Comparison of ENCODE assay signal across 7 mouse cellular contexts in genomic region chr2:125858521-125859280, GRCm38 (mm10). TPM values are rescaled to one million over a fixed set of nuclear protein-coding genes. Genes with fewer than 3 reads are reported as not detected.
DNase-seq lines count a peak whose midpoint lies in the region; ATAC-seq lines count a peak whose summit lies in the region.

Galk2 (plus strand) TSS chr2:125859109.
Cops2 (minus strand) TSS chr2:125859139.

- peak; percentile 97 for DNase-seq in adrenal gland, postnatal 14 days
- peak; percentile 97 for DNase-seq in embryonic facial prominence, embryonic 11.5 days (ENCODE audit: low spot score)
- DNase-seq in kidney, adult 11 months, result peak; percentile 94
- peak; percentile 92 for DNase-seq in limb, embryonic 10.5 days (ENCODE audit: low spot score)
- DNase-seq in spleen, adult 12 weeks (ENCODE audit: low spot score), result peak; percentile 88

- H3K4me2 ChIP-seq in embryonic facial prominence, embryonic 11.5 days (ENCODE audit: low read depth, low read length), result peak within 1 kb of the TSS; percentile 49
- H3K4me2 ChIP-seq in midbrain, embryonic 13.5 days (replicated peaks), result peak within 1 kb of the TSS; percentile 68

- H3K27ac ChIP-seq in embryonic facial prominence, embryonic 11.5 days (replicated peaks; ENCODE audit: low read depth, low read length), result peak within 1 kb of the TSS; percentile 78
- H3K27ac ChIP-seq in limb, embryonic 10.5 days, result peak within 1 kb of the TSS; percentile 98
- H3K27ac ChIP-seq in midbrain, embryonic 13.5 days, result peak within 1 kb of the TSS; percentile 89

- peak within 1 kb of the TSS; percentile 98 for H3K9ac ChIP-seq in embryonic facial prominence, embryonic 11.5 days (replicated peaks; ENCODE audit: low read length)
- peak within 1 kb of the TSS; percentile 100 for H3K9ac ChIP-seq in midbrain, embryonic 13.5 days (replicated peaks)

- no peaks in the 10 kb centered on the region for H3K27me3 ChIP-seq in embryonic facial prominence, embryonic 11.5 days (ENCODE audit: control insufficient read depth, insufficient read depth, low read length)
- no peaks in the 10 kb centered on the region for H3K27me3 ChIP-seq in limb, embryonic 10.5 days (ENCODE audit: low read depth, poor library complexity, severe bottlenecking)
- no peaks in the 10 kb centered on the region for H3K27me3 ChIP-seq in midbrain, embryonic 13.5 days

- H3K4me1 ChIP-seq in embryonic facial prominence, embryonic 11.5 days (ENCODE audit: control insufficient read depth, insufficient read depth, low read length), result no peaks in the 10 kb centered on the region
- peaks cover 11% of the 10 kb centered on the region for H3K4me1 ChIP-seq in limb, embryonic 10.5 days
- H3K4me1 ChIP-seq in midbrain, embryonic 13.5 days (replicated peaks), result peaks cover 22% of the 10 kb centered on the region

- H3K36me3 ChIP-seq in embryonic facial prominence, embryonic 11.5 days (replicated peaks; ENCODE audit: control insufficient read depth, insufficient read depth, low read depth, low read length), result no peaks in the 10 kb centered on the region
- no peaks in the 10 kb centered on the region for H3K36me3 ChIP-seq in limb, embryonic 10.5 days
- H3K36me3 ChIP-seq in midbrain, embryonic 13.5 days, result no peaks in the 10 kb centered on the region

- peak; percentile 98 for ATAC-seq in embryonic facial prominence, embryonic 11.5 days (replicated peaks; ENCODE audit: insufficient number of reproducible peaks, low FRiP score, low TSS enrichment, low read depth)
- ATAC-seq in granulocyte monocyte progenitor cell, adult 5-6 weeks (replicated peaks; ENCODE audit: poor library complexity, severe bottlenecking), result peak; percentile 99
- peak; percentile 99 for ATAC-seq in midbrain, embryonic 13.5 days

- H3K4me3 ChIP-seq in embryonic facial prominence, embryonic 11.5 days (ENCODE audit: low read depth, low read length), result peak within 1 kb of the TSS; percentile 99
- H3K4me3 ChIP-seq in limb, embryonic 10.5 days, result peak within 1 kb of the TSS; percentile 100
- peak within 1 kb of the TSS; percentile 100 for H3K4me3 ChIP-seq in midbrain, embryonic 13.5 days (replicated peaks)

- WGBS in embryonic facial prominence, embryonic 11.5 days, result under 1% methylated on average over 43 of the region's 54 CpGs
- under 1% methylated on average over 54 of the region's 54 CpGs for WGBS in limb, embryonic 10.5 days
- under 1% methylated on average over 51 of the region's 54 CpGs for whole genome bisulfite sequencing in midbrain, embryonic 13.5 days

- no peaks in the 10 kb centered on the region for H3K9me3 ChIP-seq in embryonic facial prominence, embryonic 11.5 days (replicated peaks; ENCODE audit: control insufficient read depth, low read length)
- no peaks in the 10 kb centered on the region for H3K9me3 ChIP-seq in limb, embryonic 10.5 days (replicated peaks)
- H3K9me3 ChIP-seq in midbrain, embryonic 13.5 days, result no peaks in the 10 kb centered on the region

RNA-seq across cellular contexts. Expression of gene Galk2, which starts in this region (rescaled TPM):
- total RNA-seq in adrenal gland, postnatal 14 days (2021), result 45.1 and 48.4 TPM in 2 replicates
- polyA plus RNA-seq in embryonic facial prominence, embryonic 11.5 days (2014; fragmentation: Nextera tagmentation; extraction: Ambion mirVana), result 37.3 and 38.8 TPM in 2 replicates
- total RNA-seq in granulocyte monocyte progenitor cell, adult 5-6 weeks (2014; fragmentation: Nextera tagmentation), result 34.5 and 44.9 TPM in 2 replicates
- 58.9 and 80.9 TPM in 2 replicates for total RNA-seq in granulocyte monocyte progenitor cell, adult 5-6 weeks (2017)
- polyA plus RNA-seq in limb, embryonic 10.5 days (2016; fragmentation: Nextera tagmentation; extraction: Ambion mirVana), result 33.0 and 37.2 TPM in 2 replicates
- polyA plus RNA-seq in midbrain, embryonic 13.5 days (2015; fragmentation: Nextera tagmentation; extraction: Ambion mirVana), result 28.6 and 32.8 TPM in 2 replicates

RNA-seq across cellular contexts. Expression of gene Cops2, which starts in this region (rescaled TPM):
- total RNA-seq in adrenal gland, postnatal 14 days (2021), result 128 and 137 TPM in 2 replicates
- polyA plus RNA-seq in embryonic facial prominence, embryonic 11.5 days (2014; fragmentation: Nextera tagmentation; extraction: Ambion mirVana), result 126 and 144 TPM in 2 replicates
- 61.2 and 83.0 TPM in 2 replicates for total RNA-seq in granulocyte monocyte progenitor cell, adult 5-6 weeks (2014; fragmentation: Nextera tagmentation)
- 160 and 284 TPM in 2 replicates for total RNA-seq in granulocyte monocyte progenitor cell, adult 5-6 weeks (2017)
- 88.0 and 93.5 TPM in 2 replicates for polyA plus RNA-seq in limb, embryonic 10.5 days (2016; fragmentation: Nextera tagmentation; extraction: Ambion mirVana)
- polyA plus RNA-seq in midbrain, embryonic 13.5 days (2015; fragmentation: Nextera tagmentation; extraction: Ambion mirVana), result 71.5 and 73.7 TPM in 2 replicates

Comparison
In these comparisons a context has a peak if more than half of its experiments do, and no peak if none do; other contexts are left out.
1. Peak in every context shown above with its lines: DNase-seq, ATAC-seq, H3K4me3 ChIP-seq and H3K27ac ChIP-seq.